Mouse (Mus musculus): ENCODE measurements at regions not wholly inside any gene's neighbourhood (a gene's known extent, or its start where the extent isn't known, plus 50 kb on each side); places are given as distances from the start of the nearest gene placed in this dataset.

- 46% methylated on average over 5 of the region's 5 CpGs for WGBS
- Histone ChIP-seq H3K27me3 (no peaks in the 10 kb centered on the region), H3K9ac (no peak overlapping the region), H3K27ac (peak overlapping the region; percentile 60), H3K4me1 (0 out of 2 replicates have a peak, but pooled peaks cover 5% of the 10 kb centered on the region), H3K36me3 (no peaks in the 10 kb centered on the region), H3K4me2 (replicated peaks) (no peak overlapping the region), H3K9me3 (replicated peaks) (no peaks in the 10 kb centered on the region), H3K4me3 (no peak overlapping the region)
- ATAC-seq (ENCODE audit: low FRiP score): peak; percentile 63
Observed at GRCm38 (mm10) chr3:35354356-35354755, 399.6 kb upstream of the Atp11b start.

- H3K27me3 ChIP-seq: no peaks in the 10 kb centered on the region
- no peak overlapping the region for H3K9ac ChIP-seq
- H3K4me3 ChIP-seq: no peak overlapping the region
- H3K27ac ChIP-seq: no peak overlapping the region
- H3K36me3 ChIP-seq: no peaks in the 10 kb centered on the region
- peaks cover 5% of the 10 kb centered on the region; the same call in 1 of the 2 replicates for H3K4me1 ChIP-seq
- no peak for ATAC-seq (ENCODE audit: low FRiP score)
- 73% methylated on average over 15 of the region's 15 CpGs for WGBS
- no peaks in the 10 kb centered on the region for H3K9me3 ChIP-seq (replicated peaks)
- H3K4me2 ChIP-seq (replicated peaks): no peak overlapping the region
Observed at GRCm38 (mm10) chr3:35357111-35357510, 396.8 kb upstream of the Atp11b start.

- 74% methylated on average over 6 of the region's 6 CpGs for WGBS
- Histone ChIP-seq H3K9ac (no peak overlapping the region), H3K4me1 (peaks cover 6% of the 10 kb centered on the region; the same call in 1 of the 2 replicates), H3K27ac (no peak overlapping the region), H3K4me2 (replicated peaks) (no peak overlapping the region), H3K9me3 (replicated peaks) (no peaks in the 10 kb centered on the region), H3K27me3 (no peaks in the 10 kb centered on the region), H3K36me3 (no peaks in the 10 kb centered on the region), H3K4me3 (no peak overlapping the region)
- no peak for ATAC-seq (ENCODE audit: low FRiP score)
Observed at GRCm38 (mm10) chr3:35358541-35358940, 395.4 kb upstream of the Atp11b start.

GRCm38 (mm10) chr3:35359288-35359687 is 394.6 kb upstream of the Atp11b start:
- Histone ChIP-seq H3K27me3 (no peaks in the 10 kb centered on the region), H3K4me3 (no peak overlapping the region), H3K9ac (no peak overlapping the region), H3K27ac (no peak overlapping the region), H3K4me1 (peaks cover 6% of the 10 kb centered on the region; the same call in 1 of the 2 replicates), H3K9me3 (replicated peaks) (no peaks in the 10 kb centered on the region), H3K4me2 (replicated peaks) (no peak overlapping the region), H3K36me3 (no peaks in the 10 kb centered on the region)
- ATAC-seq (ENCODE audit: low FRiP score): no peak
- WGBS: 69% methylated on average over 8 of the region's 8 CpGs

GRCm38 (mm10) chr3:35360515-35360914 is 393.4 kb upstream of the Atp11b start:
- H3K4me2 ChIP-seq (replicated peaks): no peak overlapping the region

GRCm38 (mm10) chr3:35361086-35361485 is 392.8 kb upstream of the Atp11b start:
- WGBS: 69% methylated on average over 2 of the region's 2 CpGs
- H3K9me3 ChIP-seq (replicated peaks): no peaks in the 10 kb centered on the region
- ATAC-seq (ENCODE audit: low FRiP score): no peak
- H3K9ac ChIP-seq: no peak overlapping the region
- no peaks in the 10 kb centered on the region for H3K27me3 ChIP-seq
- no peak overlapping the region for H3K27ac ChIP-seq
- no peaks in the 10 kb centered on the region for H3K36me3 ChIP-seq
- no peak overlapping the region for H3K4me3 ChIP-seq
- H3K4me1 ChIP-seq: peaks cover 3% of the 10 kb centered on the region; the same call in 1 of the 2 replicates
- no peak overlapping the region for H3K4me2 ChIP-seq (replicated peaks)

More at GRCm38 (mm10) chr3:35360515-35360914, 393.4 kb upstream of the Atp11b start:
- H3K4me1 ChIP-seq: peaks cover 3% of the 10 kb centered on the region; the same call in 1 of the 2 replicates
- no peak overlapping the region for H3K27ac ChIP-seq
- no peak overlapping the region for H3K4me3 ChIP-seq
- no peak for ATAC-seq (ENCODE audit: low FRiP score)
- H3K36me3 ChIP-seq: no peaks in the 10 kb centered on the region
- no peak overlapping the region for H3K9ac ChIP-seq
- H3K27me3 ChIP-seq: no peaks in the 10 kb centered on the region
- no peaks in the 10 kb centered on the region for H3K9me3 ChIP-seq (replicated peaks)

- Histone ChIP-seq H3K4me2 (replicated peaks) (no peak overlapping the region), H3K4me3 (no peak overlapping the region), H3K9ac (no peak overlapping the region), H3K4me1 (peaks cover 3% of the 10 kb centered on the region; the same call in 1 of the 2 replicates), H3K27me3 (no peaks in the 10 kb centered on the region), H3K9me3 (replicated peaks) (no peaks in the 10 kb centered on the region), H3K36me3 (no peaks in the 10 kb centered on the region), H3K27ac (no peak overlapping the region)
- 95% methylated on average over 6 of the region's 6 CpGs for WGBS
- no peak for ATAC-seq (ENCODE audit: low FRiP score)
Observed at GRCm38 (mm10) chr3:35365431-35365830, 388.5 kb upstream of the Atp11b start.

- WGBS: 89% methylated on average over 1 of the region's 1 CpGs
- Histone ChIP-seq H3K9me3 (replicated peaks) (no peaks in the 10 kb centered on the region), H3K4me2 (replicated peaks) (no peak overlapping the region), H3K4me3 (no peak overlapping the region), H3K9ac (no peak overlapping the region), H3K27ac (no peak overlapping the region), H3K27me3 (no peaks in the 10 kb centered on the region), H3K36me3 (no peaks in the 10 kb centered on the region), H3K4me1 (no peaks in the 10 kb centered on the region)
- no peak for ATAC-seq (ENCODE audit: low FRiP score)
Observed at GRCm38 (mm10) chr3:35372276-35372675, 381.6 kb upstream of the Atp11b start.

GRCm38 (mm10) chr3:35387386-35387785 is 366.5 kb upstream of the Atp11b start:
- Histone ChIP-seq H3K9me3 (replicated peaks) (no peaks in the 10 kb centered on the region), H3K36me3 (no peaks in the 10 kb centered on the region), H3K4me2 (replicated peaks) (no peak overlapping the region), H3K4me1 (no peaks in the 10 kb centered on the region), H3K27ac (no peak overlapping the region), H3K9ac (no peak overlapping the region), H3K4me3 (no peak overlapping the region), H3K27me3 (no peaks in the 10 kb centered on the region)
- 79% methylated on average over 5 of the region's 5 CpGs for WGBS
- no peak for ATAC-seq (ENCODE audit: low FRiP score)

GRCm38 (mm10) chr3:35392657-35393056 is 361.2 kb upstream of the Atp11b start:
- Histone ChIP-seq H3K9me3 (replicated peaks) (no peaks in the 10 kb centered on the region), H3K36me3 (no peaks in the 10 kb centered on the region), H3K9ac (no peak overlapping the region), H3K4me1 (no peaks in the 10 kb centered on the region), H3K27me3 (no peaks in the 10 kb centered on the region), H3K4me2 (replicated peaks) (no peak overlapping the region), H3K27ac (no peak overlapping the region), H3K4me3 (no peak overlapping the region)
- WGBS: 97% methylated on average over 2 of the region's 2 CpGs
- no peak for ATAC-seq (ENCODE audit: low FRiP score)

GRCm38 (mm10) chr3:35400213-35400612 is 353.7 kb upstream of the Atp11b start:
- Histone ChIP-seq H3K27me3 (no peaks in the 10 kb centered on the region), H3K4me3 (no peak overlapping the region), H3K9ac (no peak overlapping the region), H3K9me3 (replicated peaks) (no peaks in the 10 kb centered on the region), H3K4me1 (peaks cover 6% of the 10 kb centered on the region; the same call in 1 of the 2 replicates), H3K27ac (no peak overlapping the region), H3K4me2 (replicated peaks) (no peak overlapping the region), H3K36me3 (no peaks in the 10 kb centered on the region)
- ATAC-seq (ENCODE audit: low FRiP score): no peak
- 39% methylated on average over 6 of the region's 6 CpGs for WGBS

- H3K9me3 ChIP-seq (replicated peaks): no peaks in the 10 kb centered on the region
- H3K4me2 ChIP-seq (replicated peaks): no peak overlapping the region
- no peak overlapping the region for H3K9ac ChIP-seq
- peaks cover 15% of the 10 kb centered on the region; the same call in 1 of the 2 replicates for H3K4me1 ChIP-seq
- no peak overlapping the region for H3K4me3 ChIP-seq
- ATAC-seq (ENCODE audit: low FRiP score): no peak
- peak overlapping the region; percentile 58 for H3K27ac ChIP-seq
- H3K36me3 ChIP-seq: no peaks in the 10 kb centered on the region
- no peaks in the 10 kb centered on the region for H3K27me3 ChIP-seq
- 78% methylated on average over 10 of the region's 10 CpGs for WGBS
Observed at GRCm38 (mm10) chr3:35402666-35403065, 351.2 kb upstream of the Atp11b start.

GRCm38 (mm10) chr3:35403952-35404351 is 350.0 kb upstream of the Atp11b start:
- H3K27ac ChIP-seq: peak overlapping the region; percentile 74
- H3K36me3 ChIP-seq: no peaks in the 10 kb centered on the region
- no peaks in the 10 kb centered on the region for H3K9me3 ChIP-seq (replicated peaks)
- H3K27me3 ChIP-seq: no peaks in the 10 kb centered on the region
- 40% methylated on average over 5 of the region's 5 CpGs for WGBS
- H3K4me3 ChIP-seq: no peak overlapping the region
- no peak overlapping the region for H3K4me2 ChIP-seq (replicated peaks)
- no peak overlapping the region for H3K9ac ChIP-seq
- ATAC-seq (ENCODE audit: low FRiP score): no peak
- H3K4me1 ChIP-seq: peaks cover 15% of the 10 kb centered on the region; the same call in 1 of the 2 replicates
